Mouse (Mus musculus) right cerebral cortex, postnatal 14 days (tissue): ENCODE data around the gene Chd2.
A peak's percentile ranks its signal among the peaks of the same experiment; 100 is the strongest.

Experiments used
- DNase-seq: peaks from one replicate; pipeline ENCODE4 v3.0.0; 2022

Chd2 gene

GRCm38 (mm10) chr7:73434336-73434677 is 107.3 kb downstream of the Chd2 start:
- DNase-seq: no peak

GRCm38 (mm10) chr7:73433637-73434335 is 107.8 kb downstream of the Chd2 start:
- no peak for DNase-seq

GRCm38 (mm10) chr7:73428525-73428924 is 113.1 kb downstream of the Chd2 start:
- no peak for DNase-seq

GRCm38 (mm10) chr7:73427794-73428193 is 113.8 kb downstream of the Chd2 start:
- DNase-seq: no peak

- no peak for DNase-seq
Observed at GRCm38 (mm10) chr7:73426752-73427386, 114.8 kb downstream of the Chd2 start.

GRCm38 (mm10) chr7:73426235-73426634 is 115.4 kb downstream of the Chd2 start:
- no peak for DNase-seq

- DNase-seq: no peak
Observed at GRCm38 (mm10) chr7:73425451-73425850, 116.2 kb downstream of the Chd2 start.

GRCm38 (mm10) chr7:73424705-73425104 is 116.9 kb downstream of the Chd2 start:
- no peak for DNase-seq

- DNase-seq: no peak
Observed at GRCm38 (mm10) chr7:73424243-73424642, 117.4 kb downstream of the Chd2 start.

- DNase-seq: peak; percentile 66
Observed at GRCm38 (mm10) chr7:73423236-73423635, 118.4 kb downstream of the Chd2 start.

GRCm38 (mm10) chr7:73422223-73423113 is 119.2 kb downstream of the Chd2 start:
- peak; percentile 75 for DNase-seq

GRCm38 (mm10) chr7:73421278-73422015 is 120.2 kb downstream of the Chd2 start:
- no peak for DNase-seq

- DNase-seq: no peak
Observed at GRCm38 (mm10) chr7:73420827-73421226, 120.8 kb downstream of the Chd2 start.

- no peak for DNase-seq
Observed at GRCm38 (mm10) chr7:73419375-73419774, 122.3 kb downstream of the Chd2 start.

GRCm38 (mm10) chr7:73414192-73414591 is 127.4 kb downstream of the Chd2 start:
- DNase-seq: no peak

GRCm38 (mm10) chr7:73412419-73412818 is 129.2 kb downstream of the Chd2 start:
- DNase-seq: no peak

GRCm38 (mm10) chr7:73411986-73412385 is 129.6 kb downstream of the Chd2 start:
- DNase-seq: no peak

GRCm38 (mm10) chr7:73411523-73411922 is 130.1 kb downstream of the Chd2 start:
- no peak for DNase-seq

- DNase-seq: no peak
Observed at GRCm38 (mm10) chr7:73405550-73405949, 136.1 kb downstream of the Chd2 start.

- DNase-seq: no peak
Observed at GRCm38 (mm10) chr7:73403538-73403937, 138.1 kb downstream of the Chd2 start.

GRCm38 (mm10) chr7:73402671-73403070 is 139.0 kb downstream of the Chd2 start:
- DNase-seq: no peak

- no peak for DNase-seq
Observed at GRCm38 (mm10) chr7:73402106-73402505, 139.5 kb downstream of the Chd2 start.
